Mouse (Mus musculus) lung, postnatal 14 days (tissue): ENCODE results near the gene Rgs6.
A peak's percentile ranks its signal among the peaks of the same experiment; 100 is the strongest.

Experiments
- DNase-seq: peaks from one replicate; pipeline ENCODE4 v3.0.0; 2021

The Rgs6 gene

GRCm38 (mm10) chr12:83043980-83044620 lies 456.0 kb downstream of the Rgs6 start:
- DNase-seq, result no peak

DNA sequence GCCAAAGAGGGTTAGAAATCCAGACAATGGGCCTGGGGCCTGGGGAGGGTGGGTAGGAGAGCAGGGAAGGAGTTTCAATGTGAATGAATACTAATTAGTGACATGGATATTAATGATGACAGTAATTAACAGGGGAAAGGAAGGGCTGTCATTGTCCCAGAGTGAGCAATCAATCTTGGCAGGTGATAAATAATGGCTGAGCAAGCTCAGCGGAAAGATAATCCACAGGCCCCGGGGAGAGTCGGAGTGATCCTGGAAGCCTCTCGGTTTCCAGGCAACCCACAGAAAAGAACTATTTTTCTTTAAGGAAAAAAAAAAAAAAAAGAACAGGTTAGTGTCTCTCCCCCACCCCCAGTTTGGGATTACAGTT lies 456.5 kb downstream of the Rgs6 start:
- DNase-seq, result no peak

DNA sequence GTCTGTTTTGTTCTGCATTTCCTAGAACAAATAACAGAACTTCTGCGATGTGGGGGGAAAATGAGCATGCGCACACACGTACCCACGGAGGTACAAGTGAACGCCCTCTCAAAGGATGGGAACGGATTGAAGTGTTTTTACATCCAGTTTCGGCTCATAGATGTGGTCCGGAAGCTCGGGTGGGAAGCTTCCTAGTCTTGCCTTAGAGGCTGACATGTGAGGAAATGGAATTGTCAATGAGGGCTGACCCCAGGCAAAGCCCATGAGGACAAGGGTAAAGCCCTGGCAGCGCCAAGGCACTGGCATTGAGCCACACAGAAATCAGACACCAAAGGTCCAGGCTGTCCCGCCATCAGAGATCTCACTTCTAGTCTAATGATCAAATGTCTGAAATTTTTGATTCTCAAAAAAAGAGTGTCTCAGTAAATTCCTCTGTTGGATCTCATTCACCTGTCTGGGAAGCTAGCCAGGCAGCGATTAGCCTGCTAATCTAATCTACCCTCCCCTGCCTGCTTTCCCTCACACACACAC lies 457.0 kb downstream of the Rgs6 start:
- DNase-seq, result no peak

- peak; percentile 13 for DNase-seq
Observed at GRCm38 (mm10) chr12:83046734-83047133, 458.6 kb downstream of the Rgs6 start.

DNA sequence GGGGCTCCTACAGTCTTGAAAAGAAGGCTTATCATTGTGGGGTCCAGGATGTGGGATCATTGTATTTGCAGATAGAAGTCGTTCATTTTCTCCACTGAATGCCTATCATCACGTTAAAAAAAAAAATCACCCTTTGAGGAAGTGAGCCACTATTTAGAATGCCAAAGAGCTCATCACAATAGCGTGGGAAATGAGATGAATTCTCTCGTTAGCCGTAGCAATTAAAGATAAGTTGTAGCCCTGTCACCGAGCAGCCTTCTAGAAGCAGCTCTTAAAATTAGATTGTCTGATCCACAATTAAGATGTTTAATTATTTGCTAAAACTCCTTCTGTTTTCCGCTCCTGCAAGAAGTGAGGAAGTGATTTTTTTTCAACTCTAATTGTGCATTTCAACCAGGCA lies 459.6 kb downstream of the Rgs6 start:
- no peak for DNase-seq

DNA sequence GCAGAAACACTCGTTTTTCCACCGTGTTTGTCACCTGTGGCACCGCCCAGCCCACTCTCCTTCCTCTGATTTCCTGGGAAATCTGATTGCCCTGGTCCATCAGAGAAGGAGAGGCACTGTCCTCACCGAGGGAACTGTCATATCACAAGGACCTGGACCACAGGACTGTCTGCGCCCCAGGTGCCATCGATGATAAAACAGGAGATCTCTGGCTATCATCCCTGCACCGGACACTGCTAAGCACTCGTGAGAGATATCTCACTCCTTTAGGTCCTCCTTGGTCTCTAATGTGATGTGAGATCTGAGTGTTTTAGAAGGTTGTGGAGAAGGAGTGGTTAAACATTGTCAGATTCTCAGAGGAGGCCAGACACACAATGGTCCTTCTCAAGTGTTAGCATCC lies 462.4 kb downstream of the Rgs6 start:
- DNase-seq, result no peak

DNA sequence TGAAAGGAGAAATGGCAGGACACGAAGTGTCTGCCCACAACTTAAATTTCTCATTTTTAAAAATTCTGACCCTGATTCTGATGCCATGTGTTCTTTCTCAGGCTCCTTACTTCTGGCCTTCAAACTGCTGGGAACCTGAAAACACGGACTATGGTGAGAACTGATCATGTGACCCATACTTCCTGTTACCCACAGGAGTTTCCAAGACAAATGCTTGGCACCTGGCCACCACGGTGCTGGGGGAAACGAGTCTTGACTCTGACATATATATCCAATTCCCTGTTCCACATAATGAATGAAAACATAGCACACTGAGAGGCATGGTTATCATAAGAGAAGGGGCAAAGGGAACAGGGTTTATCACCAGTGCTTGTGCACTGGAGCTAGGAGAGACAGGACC lies 464.3 kb downstream of the Rgs6 start:
- no peak for DNase-seq

- no peak for DNase-seq
Observed at GRCm38 (mm10) chr12:83055690-83056089, 467.6 kb downstream of the Rgs6 start.

DNA sequence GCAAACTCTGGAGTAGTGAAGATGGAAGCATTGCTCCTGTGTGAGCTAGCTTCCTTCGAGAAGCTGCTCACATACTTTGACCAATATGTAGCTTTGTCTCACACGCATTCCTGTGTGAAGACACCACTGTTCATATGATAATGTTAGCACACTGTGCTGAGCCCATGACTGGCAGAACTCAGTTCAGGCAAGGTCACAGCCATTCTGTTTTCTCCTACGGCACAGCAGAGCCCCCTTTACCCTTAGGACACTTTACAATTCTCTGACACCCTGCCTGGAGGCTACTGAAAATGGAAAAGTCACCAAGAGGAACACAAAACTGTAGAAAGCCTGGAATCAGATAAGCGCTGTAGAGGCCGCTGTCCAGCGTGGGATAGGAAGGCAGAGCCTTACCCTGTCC lies 478.3 kb downstream of the Rgs6 start:
- DNase-seq, result no peak

GRCm38 (mm10) chr12:83070848-83071247 lies 482.8 kb downstream of the Rgs6 start:
- DNase-seq, result no peak

- DNase-seq, result no peak
Observed at GRCm38 (mm10) chr12:83072181-83072887, 484.2 kb downstream of the Rgs6 start.

DNA sequence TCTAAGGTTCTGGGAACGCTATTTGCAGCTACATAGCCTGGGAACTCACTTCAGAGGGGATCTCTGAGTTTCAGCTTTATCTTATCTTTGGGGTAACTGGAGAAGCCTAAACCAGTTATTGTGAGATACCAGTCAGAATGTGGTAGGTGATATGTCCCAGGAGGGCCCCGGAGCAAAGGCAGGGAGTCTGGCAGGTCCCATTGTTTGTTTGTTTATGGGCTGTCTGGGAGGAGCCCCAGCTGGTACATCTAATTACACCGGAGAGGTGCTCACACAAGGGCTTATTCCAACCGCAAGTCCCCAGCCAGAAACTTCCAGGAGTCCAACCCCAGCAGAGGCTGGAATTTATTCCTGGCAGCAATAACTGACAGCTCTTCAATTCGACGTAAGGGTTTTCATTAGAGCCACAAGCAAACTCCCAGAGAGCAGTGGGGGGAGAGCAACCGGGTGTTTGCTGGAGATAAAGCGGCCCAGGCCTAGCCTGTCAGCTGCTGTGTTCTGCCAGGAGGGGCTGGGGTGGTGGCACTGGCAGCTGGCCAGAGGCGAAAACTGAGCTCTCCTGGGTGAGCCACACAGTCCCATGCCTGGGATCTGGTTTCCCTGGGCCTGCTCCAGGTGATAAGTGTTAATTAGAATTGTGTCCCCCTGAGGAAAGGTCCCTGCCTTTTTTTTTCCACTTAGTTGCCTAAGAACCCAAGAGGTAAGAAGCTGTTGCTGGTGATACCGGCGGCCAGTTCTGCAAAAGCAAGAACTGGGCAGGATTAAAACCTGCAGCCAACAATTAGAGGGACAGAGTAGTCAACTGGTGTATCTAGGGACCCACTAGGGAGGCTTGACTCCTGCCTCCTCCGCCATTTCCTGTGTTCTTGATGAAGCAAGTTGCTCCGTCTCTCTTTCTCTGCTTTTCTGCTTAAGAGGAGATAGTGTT lies 485.1 kb downstream of the Rgs6 start:
- DNase-seq, result peak; percentile 44

GRCm38 (mm10) chr12:83073879-83074368 lies 485.8 kb downstream of the Rgs6 start:
- no peak for DNase-seq

GRCm38 (mm10) chr12:83076179-83076578 lies 488.1 kb downstream of the Rgs6 start:
- no peak for DNase-seq

GRCm38 (mm10) chr12:83077486-83077885 lies 489.4 kb downstream of the Rgs6 start:
- no peak for DNase-seq

DNA sequence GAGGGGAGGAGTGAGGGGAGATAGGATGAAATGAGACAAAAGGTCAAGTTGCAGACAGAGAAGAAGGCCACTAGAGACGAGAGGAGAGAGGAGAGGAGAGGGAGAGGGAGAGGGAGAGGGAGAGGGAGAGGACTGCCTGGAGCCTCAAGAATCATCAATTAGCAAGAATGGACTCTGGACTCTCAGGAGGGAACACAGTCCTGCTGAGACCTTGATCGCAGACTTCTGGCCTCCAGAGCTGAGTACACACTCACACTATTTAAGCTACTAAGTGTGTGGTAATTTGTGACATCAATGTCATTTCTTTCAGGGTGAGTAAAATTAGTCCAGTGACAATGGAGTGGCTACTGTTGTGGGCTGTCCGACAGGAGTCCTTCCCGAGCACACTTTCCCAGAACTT lies 495.3 kb downstream of the Rgs6 start:
- DNase-seq, result no peak

GRCm38 (mm10) chr12:83084614-83085013 lies 496.5 kb downstream of the Rgs6 start:
- no peak for DNase-seq

GRCm38 (mm10) chr12:83087010-83087409 lies 498.9 kb downstream of the Rgs6 start:
- no peak for DNase-seq

DNA sequence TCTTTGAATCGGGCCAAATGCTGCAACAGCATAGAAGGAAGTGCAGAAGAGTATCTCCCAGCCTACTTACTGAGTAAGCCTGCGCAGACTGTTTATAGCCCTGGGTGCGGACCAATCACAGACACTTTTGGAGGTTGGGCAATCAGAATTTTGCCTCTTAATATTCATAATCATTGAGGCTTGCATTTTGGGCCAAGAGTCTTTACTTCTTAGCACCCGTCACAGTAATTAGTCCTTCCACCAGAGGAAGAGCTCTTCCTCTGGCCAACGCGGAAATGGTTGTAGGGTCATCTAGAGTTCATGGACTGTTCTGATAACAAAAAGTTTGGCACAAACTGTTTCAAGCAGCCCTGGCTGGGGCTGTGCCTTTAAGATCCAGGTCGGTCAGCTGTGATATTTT lies 499.5 kb downstream of the Rgs6 start:
- no peak for DNase-seq

GRCm38 (mm10) chr12:83092001-83092400 lies 503.9 kb downstream of the Rgs6 start:
- DNase-seq, result no peak

DNA sequence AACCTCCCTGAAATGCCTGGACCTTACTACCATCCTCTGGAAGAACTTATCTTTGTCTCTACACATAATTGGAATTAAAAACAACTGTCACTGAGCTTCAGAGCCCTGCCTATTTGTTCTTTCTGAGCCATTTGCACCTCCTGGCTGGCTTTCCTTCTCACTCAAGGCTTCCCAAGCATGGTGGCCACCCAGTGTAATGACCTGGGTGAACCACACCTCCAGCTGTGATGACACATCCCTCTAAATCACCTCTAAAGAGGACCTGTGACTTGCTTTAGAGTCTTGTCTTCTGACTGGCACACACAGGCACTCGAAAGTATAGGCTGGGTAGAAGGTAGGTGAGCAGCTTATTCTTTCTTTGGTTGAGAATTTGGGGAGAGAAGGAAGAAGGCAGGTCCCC lies 509.7 kb downstream of the Rgs6 start:
- no peak for DNase-seq

DNA sequence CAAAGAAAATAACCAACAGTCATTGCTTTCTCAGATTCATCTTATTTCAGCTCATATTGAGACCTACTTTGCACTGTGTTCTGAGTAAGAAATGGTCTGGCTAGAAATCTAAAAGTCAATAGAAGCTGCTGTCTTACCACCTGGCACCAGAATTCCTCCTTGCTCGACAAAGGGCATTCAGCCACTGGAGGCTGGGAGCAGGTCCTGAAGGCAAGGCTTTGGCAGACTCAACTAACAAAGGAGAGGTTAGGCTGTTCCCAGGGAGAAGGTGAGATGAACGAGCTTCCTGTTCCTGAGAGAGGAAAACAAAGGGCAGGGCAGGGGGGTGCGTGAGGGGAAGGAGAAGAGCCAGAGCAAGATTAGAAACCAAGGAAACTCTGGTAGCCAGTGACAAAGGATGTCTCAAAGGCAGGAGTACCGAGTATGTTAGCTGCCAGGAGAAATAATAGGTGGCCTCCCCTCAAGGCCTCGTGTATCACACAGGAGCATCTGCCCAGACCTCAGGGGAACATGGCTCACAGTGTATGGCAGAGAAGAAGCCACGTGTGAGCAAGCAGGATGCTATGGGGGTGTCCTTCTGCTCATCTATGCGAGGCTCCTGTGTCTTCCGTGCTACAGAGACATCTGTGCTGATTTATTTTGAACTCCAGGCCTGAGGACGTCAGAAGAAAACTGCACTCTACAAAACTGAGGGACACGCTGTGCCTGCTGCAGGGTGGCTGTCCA lies 510.7 kb downstream of the Rgs6 start:
- DNase-seq, result no peak

DNA sequence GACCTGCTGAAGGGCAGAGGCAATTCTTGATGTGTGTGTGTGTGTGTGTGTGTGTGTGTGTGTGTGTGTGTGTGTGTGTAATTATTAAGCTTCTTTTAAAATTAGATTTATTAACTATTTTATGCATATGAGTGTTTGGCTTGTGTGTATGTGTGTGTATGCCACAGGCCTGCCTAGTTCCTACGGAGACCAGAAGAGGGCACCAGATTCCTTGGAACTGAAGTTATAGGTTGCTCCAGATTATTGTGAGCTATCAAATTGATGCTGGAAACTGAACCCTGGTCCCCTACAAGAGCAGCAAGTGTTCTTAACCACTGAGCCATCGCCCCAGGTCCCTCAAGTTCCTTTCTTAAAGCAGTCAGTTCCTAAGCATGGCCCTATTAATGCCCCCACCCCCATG lies 511.8 kb downstream of the Rgs6 start:
- DNase-seq, result no peak
